Mouse (Mus musculus): ENCODE data around the gene Atxn2.

GRCm38 (mm10) chr5:121822786-121823505 lies 111.8 kb downstream of the Atxn2 start:
- TF ChIP-seq CTCF (IDR thresholded peaks at IDR 0.05; ENCODE audit: borderline replicate concordance, insufficient read depth, low read length) (no peak), POLR2A (IDR thresholded peaks at IDR 0.05; ENCODE audit: low read depth, low read length) (no peak)

Measured in embryonic fibroblast, embryonic 13.5 days (primary cell).